Mouse (Mus musculus): ENCODE data around the gene Tgfbr3.

- TF ChIP-seq POLR2A (IDR thresholded peaks at IDR 0.05; ENCODE audit: control insufficient read depth, extremely low read depth, insufficient read depth, low read length, poor library complexity) = no peak
- no peak for TF ChIP-seq CTCF (IDR thresholded peaks at IDR 0.05; ENCODE audit: borderline replicate concordance, control insufficient read depth, extremely low read depth, insufficient read depth, low read length, poor library complexity)
Measured at GRCm38 (mm10) chr5:107126561-107126960, 162.9 kb downstream of the Tgfbr3 start.
